Mouse (Mus musculus) olfactory bulb, adult 2 months (tissue): ENCODE measurements around the gene Fgfr2. TPM values are rescaled to one million over a fixed set of nuclear protein-coding genes. Genes with fewer than 3 reads are reported as not detected.

Experiments
- H3K27ac ChIP-seq: fragments of 200-500 bp; 2 replicates; pipeline ENCODE4 v1.5.1; 2012; ENCODE audit warnings: low read depth, low read length; ENCODE audit not compliant: insufficient read depth
- H3K4me1 ChIP-seq: fragments of 200-500 bp; 2 replicates; pipeline ENCODE4 v1.6.1; 2012; ENCODE audit warnings: low read length; ENCODE audit not compliant: control insufficient read depth, insufficient read depth
- H3K4me3 ChIP-seq: fragments of 200-500 bp; 2 replicates; pipeline ENCODE4 v1.5.1; 2012; ENCODE audit warnings: mild to moderate bottlenecking, low read depth, low read length, moderate library complexity; ENCODE audit not compliant: insufficient read depth
- CTCF ChIP-seq: fragments of 200-500 bp; IDR thresholded peaks from 2 replicates; pipeline ENCODE4 v1.5.1; 2012; ENCODE audit warnings: low read depth, mild to moderate bottlenecking, low read length, moderate library complexity; ENCODE audit not compliant: insufficient read depth
- POLR2A ChIP-seq: fragments of 200-500 bp; IDR thresholded peaks from 2 replicates; pipeline ENCODE4 v1.6.1; 2012; ENCODE audit warnings: mild to moderate bottlenecking, low read depth, low read length, moderate library complexity; ENCODE audit not compliant: insufficient read depth
- WGBS: fragments of 180-500 bp; shearing (Covaris S2); methylation state at CpG from one replicate; pipeline ENCODE4 v1.1.7; 2018; 5-methylcytosine and 5-hydroxymethylcytosine counted together
- polyA plus RNA-seq: library from polyadenylated mRNA; stranded (reverse); fragments of >200 nt; gene quantifications from 2 replicates; pipeline ENCODE4 v1.2.4, GENCODE M21; 2012; ENCODE audit warnings: low replicate concordance; ENCODE audit not compliant: missing spikeins, insufficient read depth, insufficient read length

Gene Fgfr2
- polyA plus RNA-seq, 1 experiment, result not detected

GRCm38 (mm10) chr7:130976305-130976935 is 2146.7 kb downstream of the Fgfr2 start:
- WGBS, result 66% methylated on average over 13 of the region's 13 CpGs
- Histone ChIP-seq H3K4me3 (no peak overlapping the region), H3K4me1 (peaks cover 8% of the 10 kb centered on the region), H3K27ac (no peak overlapping the region)
- TF ChIP-seq CTCF, result no peak
- TF ChIP-seq POLR2A, result no peak

DNA sequence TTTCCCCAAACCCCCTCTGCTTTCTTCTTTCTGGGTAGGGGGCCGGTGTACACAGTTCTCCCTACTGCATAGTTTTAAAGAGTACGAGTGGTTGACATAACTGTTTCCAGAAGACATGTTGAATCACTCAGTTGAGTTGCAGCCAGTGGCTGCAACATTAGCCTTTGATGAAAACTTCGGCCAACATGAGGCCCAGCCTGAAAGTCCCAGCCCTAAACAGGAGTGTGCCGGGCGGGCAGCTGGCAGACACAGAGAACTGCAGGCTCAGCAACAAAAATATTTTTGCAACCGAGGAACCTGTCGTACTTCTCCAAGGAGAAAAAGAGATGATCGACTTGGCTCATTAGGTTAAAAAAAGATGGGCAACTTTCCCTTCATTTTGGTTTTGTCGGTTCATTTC is 2150.4 kb downstream of the Fgfr2 start:
- Histone ChIP-seq H3K4me3 (no peak overlapping the region), H3K4me1 (peaks cover 15% of the 10 kb centered on the region), H3K27ac (no peak overlapping the region)
- TF ChIP-seq CTCF (no peak), POLR2A (no peak)
- 81% methylated on average over 9 of the region's 9 CpGs for WGBS

GRCm38 (mm10) chr7:130969507-130969906 is 2153.6 kb downstream of the Fgfr2 start:
- H3K27ac ChIP-seq, result no peak overlapping the region
- no peak for TF ChIP-seq POLR2A
- no peak for TF ChIP-seq CTCF
- peaks cover 24% of the 10 kb centered on the region for H3K4me1 ChIP-seq
- 53% methylated on average over 3 of the region's 3 CpGs for WGBS
- no peak overlapping the region for H3K4me3 ChIP-seq

DNA sequence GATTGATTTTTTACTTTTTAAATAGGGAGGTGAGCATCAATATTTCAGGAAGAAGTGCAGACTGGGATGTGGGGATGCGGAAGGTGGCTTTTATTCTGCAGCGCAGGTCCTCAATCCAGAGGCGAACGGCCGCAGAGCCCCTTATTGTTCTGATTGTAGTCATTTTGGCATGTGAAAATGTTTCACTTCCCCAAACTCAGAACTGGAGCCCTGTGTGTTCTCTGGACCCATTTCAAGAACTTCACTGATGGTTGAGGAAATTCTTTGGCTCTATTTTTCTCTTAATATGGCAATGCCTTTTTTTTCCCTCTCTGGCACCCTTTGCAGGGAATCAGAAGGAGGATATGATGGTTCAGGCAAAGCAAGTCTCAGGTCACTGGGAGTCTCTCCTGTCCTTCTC is 2154.1 kb downstream of the Fgfr2 start:
- Histone ChIP-seq H3K4me1 (peaks cover 25% of the 10 kb centered on the region), H3K27ac (0 out of 2 replicates have a peak overlapping the region, but pooled peaks have one; percentile 58), H3K4me3 (no peak overlapping the region)
- TF ChIP-seq CTCF (no peak), POLR2A (no peak)
- 69% methylated on average over 5 of the region's 5 CpGs for WGBS

- H3K4me3 ChIP-seq, result no peak overlapping the region
- no peak for TF ChIP-seq POLR2A
- TF ChIP-seq CTCF, result no peak
- WGBS, result 47% methylated on average over 7 of the region's 7 CpGs
- H3K4me1 ChIP-seq, result peaks cover 25% of the 10 kb centered on the region
- H3K27ac ChIP-seq, result 0 out of 2 replicates have a peak overlapping the region, but pooled peaks have one; percentile 58
Observed at GRCm38 (mm10) chr7:130968537-130968936, 2154.6 kb downstream of the Fgfr2 start.

- Histone ChIP-seq H3K4me3 (no peak overlapping the region), H3K4me1 (peaks cover 25% of the 10 kb centered on the region), H3K27ac (no peak overlapping the region)
- TF ChIP-seq CTCF, result no peak
- TF ChIP-seq POLR2A, result no peak
- WGBS, result 91% methylated on average over 6 of the region's 6 CpGs
Observed at GRCm38 (mm10) chr7:130967901-130968300, 2155.2 kb downstream of the Fgfr2 start.

DNA sequence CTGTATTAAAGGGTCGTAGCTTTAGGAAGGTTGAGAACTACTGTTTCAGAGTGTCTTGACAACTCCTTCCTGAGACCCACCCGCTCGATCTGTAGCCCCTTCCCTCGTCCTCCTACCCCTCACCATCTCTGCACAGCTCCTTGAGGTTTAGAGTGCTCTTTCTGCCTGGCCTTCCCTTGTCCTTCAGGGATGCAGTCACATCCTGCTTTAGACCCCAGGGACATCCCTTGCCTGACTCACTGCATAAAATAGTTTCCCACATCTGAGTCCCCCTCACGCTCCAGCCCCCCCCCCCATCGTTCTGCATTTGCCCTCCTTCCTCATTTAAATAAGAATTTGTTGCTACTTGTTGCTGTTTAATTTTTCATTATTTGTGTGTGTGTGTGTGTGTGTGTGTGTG is 2156.3 kb downstream of the Fgfr2 start:
- Histone ChIP-seq H3K4me3 (no peak overlapping the region), H3K4me1 (peaks cover 25% of the 10 kb centered on the region), H3K27ac (no peak overlapping the region)
- 78% methylated on average over 6 of the region's 6 CpGs for WGBS
- TF ChIP-seq CTCF (no peak), POLR2A (no peak)

- Histone ChIP-seq H3K27ac (no peak overlapping the region), H3K4me1 (peaks cover 25% of the 10 kb centered on the region), H3K4me3 (no peak overlapping the region)
- TF ChIP-seq CTCF, result no peak
- WGBS, result 85% methylated on average over 5 of the region's 5 CpGs
Observed at GRCm38 (mm10) chr7:130966451-130966850, 2156.7 kb downstream of the Fgfr2 start.

DNA sequence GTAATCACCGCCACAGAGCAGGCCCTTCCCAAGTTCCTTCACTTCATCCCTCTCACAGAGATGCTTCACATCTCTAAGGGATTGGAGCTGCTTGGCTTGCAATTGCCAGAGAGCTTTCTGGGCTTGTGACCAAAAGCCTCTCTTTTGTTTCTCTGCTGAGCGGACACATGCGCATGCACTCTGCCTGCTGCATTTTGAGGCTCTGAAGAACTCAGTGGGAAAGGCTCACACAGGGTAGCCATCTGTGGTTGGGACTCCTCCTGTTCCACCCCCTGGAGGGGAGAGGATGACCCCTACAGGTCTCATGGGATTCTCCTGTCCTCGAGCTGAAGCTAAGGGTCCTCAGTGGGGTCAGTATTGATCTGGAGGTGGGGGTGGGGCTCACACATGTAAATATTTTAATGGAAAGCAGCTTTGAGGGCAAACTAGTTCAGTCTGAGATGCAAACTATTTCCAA is 2157.2 kb downstream of the Fgfr2 start:
- Histone ChIP-seq H3K27ac (no peak overlapping the region), H3K4me1 (peaks cover 26% of the 10 kb centered on the region), H3K4me3 (no peak overlapping the region)
- WGBS, result 55% methylated on average over 4 of the region's 4 CpGs
- TF ChIP-seq POLR2A (no peak), CTCF (no peak)

DNA sequence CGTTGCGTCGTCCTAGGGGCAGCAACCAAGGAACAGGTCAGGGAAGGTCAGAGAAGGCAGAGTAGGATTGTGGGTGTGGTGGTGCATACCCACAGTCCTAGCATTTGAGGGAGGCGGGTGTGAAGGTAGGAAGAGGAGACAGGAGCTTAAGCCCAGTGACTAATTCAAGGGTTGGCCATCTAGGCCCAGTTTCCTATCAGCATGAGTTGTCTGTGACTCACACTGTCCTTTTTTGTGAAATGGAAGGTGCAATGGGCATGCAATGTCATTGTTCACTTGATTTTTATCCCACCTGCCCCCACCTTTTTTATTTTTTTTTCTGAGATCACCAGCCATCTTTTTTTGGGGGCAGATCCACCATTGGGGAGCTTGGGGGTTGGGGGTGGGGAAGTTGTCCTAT is 2157.8 kb downstream of the Fgfr2 start:
- 90% methylated on average over 4 of the region's 4 CpGs for WGBS
- TF ChIP-seq CTCF (no peak), POLR2A (no peak)
- Histone ChIP-seq H3K27ac (peak overlapping the region; percentile 4; the same call in 1 of the 2 replicates), H3K4me1 (peaks cover 29% of the 10 kb centered on the region), H3K4me3 (no peak overlapping the region)
